Mouse (Mus musculus) small intestine, adult 2 months (tissue): Measurements from ENCODE around the gene Nfe2l2.

ENCODE experiments used
- CTCF ChIP-seq: fragments of 200-500 bp; IDR thresholded peaks from 2 replicates; pipeline ENCODE4 v1.5.1; 2012; ENCODE audit warnings: low read depth, mild to moderate bottlenecking, control low read depth, inconsistent platforms, low read length, moderate library complexity, mixed read lengths; ENCODE audit not compliant: insufficient replicate concordance, insufficient read length; ENCODE audit errors: extremely low read depth
- POLR2A ChIP-seq: fragments of 200-500 bp; IDR thresholded peaks from 2 replicates; pipeline ENCODE4 v1.6.1; 2012; ENCODE audit warnings: low read depth, mild to moderate bottlenecking, control low read depth, inconsistent platforms, low read length, moderate library complexity

- no peak for TF ChIP-seq POLR2A
- no peak for TF ChIP-seq CTCF
These were observed 13.1 kb downstream of the Nfe2l2 start for GRCm38 (mm10) chr2:75691316-75691715.
